Mouse (Mus musculus) spleen, embryonic (tissue): ENCODE results near the gene Gucd1.

Experiments used
- CTCF ChIA-PET: fragments of 350-600 bp; sonication (Branson Sonifier 250); formaldehyde crosslinking; loops from one replicate; lab custom pipeline; 2022; lab: Charles Lee

Gene Gucd1

GRCm38 (mm10) chr10:75328201-75328704, 189.5 kb downstream of the Gucd1 start:
- CTCF ChIA-PET, result no interaction called here

- CTCF ChIA-PET, result no interaction called here
These were observed 190.7 kb downstream of the Gucd1 start for GRCm38 (mm10) chr10:75327081-75327480.

- CTCF ChIA-PET, result no interaction called here
These were observed 191.2 kb downstream of the Gucd1 start for GRCm38 (mm10) chr10:75326553-75326952.

GRCm38 (mm10) chr10:75325821-75326220, 192.0 kb downstream of the Gucd1 start:
- CTCF ChIA-PET, result interaction anchor here (0.6 kb wide), 1 partner anchor 145 kb away, joined by 4 read pairs; no protein-coding TSS in a partner anchor

- CTCF ChIA-PET, result no interaction called here
These were observed 193.4 kb downstream of the Gucd1 start for GRCm38 (mm10) chr10:75324391-75324790.

GRCm38 (mm10) chr10:75323986-75324385, 193.8 kb downstream of the Gucd1 start:
- CTCF ChIA-PET, result no interaction called here

GRCm38 (mm10) chr10:75322966-75323365, 194.8 kb downstream of the Gucd1 start:
- CTCF ChIA-PET, result interaction anchor here (0.7 kb wide), 1 partner anchor 116 kb away, joined by 3 read pairs; no protein-coding TSS in a partner anchor

- CTCF ChIA-PET, result no interaction called here
These were observed 197.5 kb downstream of the Gucd1 start for GRCm38 (mm10) chr10:75320321-75320720.

GRCm38 (mm10) chr10:75318206-75318605, 199.6 kb downstream of the Gucd1 start:
- CTCF ChIA-PET, result interaction anchor here (1.2 kb wide), 1 partner anchor 14 kb away, joined by 3 read pairs; no protein-coding TSS in a partner anchor

GRCm38 (mm10) chr10:75316908-75317761, 200.6 kb downstream of the Gucd1 start:
- CTCF ChIA-PET, result interaction anchor here (0.5 to 1.2 kb wide), 4 partner anchors 13 to 162 kb away, joined by 3 to 5 read pairs (median 3); no protein-coding TSS in a partner anchor

- CTCF ChIA-PET, result interaction anchor here (0.6 to 0.7 kb wide), 2 partner anchors 16 to 133 kb away, joined by 3 to 5 read pairs; no protein-coding TSS in a partner anchor
These were observed 201.1 kb downstream of the Gucd1 start, which contains the start of gene Adora2a for GRCm38 (mm10) chr10:75316872-75316907. Gene Adora2a, plus strand, starts transcription at chr10:75316877.

GRCm38 (mm10) chr10:75316472-75316871, 201.3 kb downstream of the Gucd1 start:
- CTCF ChIA-PET, result interaction anchor here (0.6 to 0.7 kb wide), 2 partner anchors 17 to 133 kb away, joined by 3 to 5 read pairs; no protein-coding TSS in a partner anchor

- CTCF ChIA-PET, result no interaction called here
These were observed 202.0 kb downstream of the Gucd1 start for GRCm38 (mm10) chr10:75315756-75316155.

GRCm38 (mm10) chr10:75314190-75314980, 203.4 kb downstream of the Gucd1 start:
- CTCF ChIA-PET, result no interaction called here

GRCm38 (mm10) chr10:75312361-75312760, 205.4 kb downstream of the Gucd1 start:
- CTCF ChIA-PET, result no interaction called here

- CTCF ChIA-PET, result no interaction called here
These were observed 210.6 kb downstream of the Gucd1 start for GRCm38 (mm10) chr10:75307130-75307529.

GRCm38 (mm10) chr10:75304413-75304812, 213.4 kb downstream of the Gucd1 start:
- CTCF ChIA-PET, result interaction anchor here (0.6 to 1.6 kb wide), 3 partner anchors 13 to 209 kb away, joined by 3 to 12 read pairs (median 6); partner anchors contain the start of gene Specc1l

GRCm38 (mm10) chr10:75304049-75304405, 213.7 kb downstream of the Gucd1 start:
- CTCF ChIA-PET, result interaction anchor here (0.6 to 1.6 kb wide), 3 partner anchors 13 to 210 kb away, joined by 3 to 12 read pairs (median 6); partner anchors contain the start of gene Specc1l

- CTCF ChIA-PET, result interaction anchor here (0.6 to 1.6 kb wide), 4 partner anchors 14 to 210 kb away, joined by 3 to 12 read pairs (median 4); partner anchors contain the start of gene Specc1l
These were observed 214.3 kb downstream of the Gucd1 start for GRCm38 (mm10) chr10:75303324-75304048.

GRCm38 (mm10) chr10:75302536-75302935, 215.2 kb downstream of the Gucd1 start:
- CTCF ChIA-PET, result no interaction called here

- CTCF ChIA-PET, result no interaction called here
These were observed 215.8 kb downstream of the Gucd1 start for GRCm38 (mm10) chr10:75301937-75302336.
